Mouse (Mus musculus) lung, embryonic 15.5 days (tissue): ENCODE measurements at regions not wholly inside any gene's neighbourhood (a gene's known extent, or its start where the extent isn't known, plus 50 kb on each side); places are given as distances from the start of the nearest gene placed in this dataset. TPM values are rescaled to one million over a fixed set of nuclear protein-coding genes. Genes with fewer than 3 reads are reported as not detected.

ENCODE experiments used
- ATAC-seq: fragments of 200-750 bp; cut with Nextera tagmentation; 2 replicates; pipeline ENCODE4 v1.8.0; 2017; ENCODE audit warnings: moderate number of reproducible peaks, borderline replicate concordance; ENCODE audit not compliant: low FRiP score, low TSS enrichment; ENCODE audit errors: extremely low read depth
- H3K27ac ChIP-seq: fragments of 300-500 bp; sonication (generic); 2 replicates; pipeline ENCODE4 v1.5.1; 2015; ENCODE audit warnings: moderate library complexity, mild to moderate bottlenecking, inconsistent platforms
- H3K27me3 ChIP-seq: fragments of 300-500 bp; sonication (generic); 2 replicates; pipeline ENCODE4 v1.6.1; 2015; ENCODE audit warnings: inconsistent platforms
- H3K36me3 ChIP-seq: fragments of 300-500 bp; sonication (generic); 2 replicates; pipeline ENCODE4 v1.6.1; 2015; ENCODE audit warnings: inconsistent platforms
- H3K4me1 ChIP-seq: fragments of 300-500 bp; sonication (generic); 2 replicates; pipeline ENCODE4 v1.6.1; 2015; ENCODE audit warnings: inconsistent platforms
- H3K4me2 ChIP-seq: fragments of 300-500 bp; sonication (generic); 2 replicates; pipeline ENCODE4 v1.6.1; 2015; ENCODE audit warnings: inconsistent platforms, mild to moderate bottlenecking, moderate library complexity
- H3K4me3 ChIP-seq: fragments of 300-500 bp; sonication (generic); 2 replicates; pipeline ENCODE4 v1.5.1; 2015; ENCODE audit warnings: mild to moderate bottlenecking, inconsistent platforms
- H3K9ac ChIP-seq: fragments of 300-500 bp; sonication (generic); 2 replicates; pipeline ENCODE4 v1.6.1; 2015; ENCODE audit warnings: inconsistent platforms
- H3K9me3 ChIP-seq: fragments of 300-500 bp; sonication (generic); 2 replicates; pipeline ENCODE4 v1.6.1; 2016; ENCODE audit warnings: inconsistent platforms
- WGBS: fragments of 180-500 bp; shearing (Covaris S2); methylation state at CpG from one replicate; pipeline ENCODE4 v1.1.7; 2015; 5-methylcytosine and 5-hydroxymethylcytosine counted together
- microRNA counts: library from miRNA; unstranded; fragments of <30 nt; microRNA quantifications from one replicate; lab custom pipeline; 2016
- microRNA-seq: library from miRNA; unstranded; fragments of <30 nt; microRNA quantifications from one replicate; pipeline ENCODE4, GENCODE M21; 2016

DNA sequence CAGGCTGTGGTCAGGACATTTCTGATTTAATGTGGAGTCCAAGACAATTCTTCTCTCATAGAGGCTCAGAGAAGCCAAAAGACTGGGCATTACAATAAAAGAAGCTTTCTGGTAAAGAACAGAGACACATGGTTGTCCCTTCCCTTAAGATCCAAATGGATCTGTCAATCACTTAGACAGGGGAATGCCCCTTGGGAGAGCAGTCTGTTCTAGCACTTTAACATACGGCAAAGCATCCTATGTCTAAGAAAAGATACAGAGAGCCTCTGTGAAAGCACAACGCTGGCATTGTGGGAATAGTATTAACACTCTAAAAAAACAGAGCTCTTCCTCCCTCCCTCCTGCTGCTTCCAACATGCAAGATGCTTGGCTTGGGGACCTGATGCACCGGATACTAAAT is 646.0 kb upstream of the Tmpo start:
- WGBS, result 74% methylated on average over 3 of the region's 3 CpGs
- Histone ChIP-seq H3K4me3 (no peak overlapping the region), H3K9ac (no peak overlapping the region), H3K27me3 (no peaks in the 10 kb centered on the region), H3K9me3 (no peaks in the 10 kb centered on the region), H3K4me2 (no peak overlapping the region), H3K27ac (no peak overlapping the region), H3K4me1 (no peaks in the 10 kb centered on the region), H3K36me3 (no peaks in the 10 kb centered on the region)
- no peak for ATAC-seq

DNA sequence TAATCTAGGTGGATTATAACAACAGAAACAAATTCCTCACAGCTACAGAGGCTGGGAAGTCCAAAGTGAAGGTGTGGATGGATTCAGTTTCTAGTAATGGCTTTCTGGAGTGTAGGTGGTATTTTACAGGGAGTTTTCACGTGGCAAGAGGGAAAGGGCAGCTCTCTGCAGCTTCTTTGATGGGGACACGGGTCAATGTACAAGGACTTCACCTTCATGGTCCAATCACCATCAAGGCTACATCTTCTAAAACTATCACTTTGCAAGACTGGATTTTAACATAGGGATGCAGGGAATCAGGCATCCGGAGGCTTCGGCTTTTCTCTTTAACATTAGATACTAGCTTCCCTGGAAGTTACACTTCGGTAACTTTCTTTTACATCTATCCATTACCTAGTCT is 642.4 kb upstream of the Tmpo start:
- Histone ChIP-seq H3K36me3 (no peaks in the 10 kb centered on the region), H3K27me3 (no peaks in the 10 kb centered on the region), H3K9me3 (no peaks in the 10 kb centered on the region), H3K4me3 (no peak overlapping the region), H3K27ac (no peak overlapping the region), H3K9ac (no peak overlapping the region), H3K4me2 (no peak overlapping the region), H3K4me1 (no peaks in the 10 kb centered on the region)
- no peak for ATAC-seq
- WGBS, result 80% methylated on average over 5 of the region's 5 CpGs

DNA sequence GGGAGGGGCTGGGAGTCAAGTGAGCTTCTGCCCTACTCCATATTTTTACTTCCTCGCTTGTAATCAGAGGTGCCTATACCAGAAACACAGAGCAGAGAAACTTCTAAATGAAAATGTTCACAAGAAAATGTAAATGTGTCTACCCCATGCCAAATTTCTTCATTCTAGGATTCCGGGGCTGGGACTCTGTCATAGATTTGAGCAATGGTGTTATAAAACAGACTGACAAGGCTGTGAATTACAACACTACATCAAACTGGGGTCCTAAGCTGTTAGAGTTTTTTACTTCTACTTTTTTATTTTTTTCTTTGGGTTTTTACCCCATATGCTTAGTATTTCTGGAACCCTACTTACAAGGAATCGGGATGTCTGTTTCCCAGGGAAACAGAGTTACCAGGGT is 623.8 kb upstream of the Tmpo start:
- Histone ChIP-seq H3K4me1 (no peaks in the 10 kb centered on the region), H3K36me3 (no peaks in the 10 kb centered on the region), H3K27ac (no peak overlapping the region), H3K4me3 (no peak overlapping the region), H3K9me3 (no peaks in the 10 kb centered on the region), H3K9ac (no peak overlapping the region), H3K27me3 (no peaks in the 10 kb centered on the region), H3K4me2 (no peak overlapping the region)
- 73% methylated on average over 3 of the region's 3 CpGs for WGBS
- no peak for ATAC-seq

MicroRNA genes in the stretch of these regions (microRNA counts, 519-probe panel; counts per million panel counts)
- microRNA mmu-miR-135a (lab: Ali Mortazavi, UCI), result 2,576 counts per million, percentile 58 among the panel's probes with 10 or more counts

Small RNAs in the stretch of these regions (microRNA-seq; reads per million reads assigned to microRNA genes)
- gene Gm22582 (not detected), gene Mir1251 (2.2 reads per million, percentile 7 among the genes with 10 or more reads in this experiment), gene Mir135a-2 (0.56 reads per million)
